Mouse (Mus musculus) MEL (cell line): ENCODE measurements at regions not wholly inside any gene's neighbourhood (a gene's known extent, or its start where the extent isn't known, plus 50 kb on each side); places are given as distances from the start of the nearest gene placed in this dataset.

Source experiments
- DNase-seq: peaks from one replicate; pipeline ENCODE4 v3.0.0; 2011; ENCODE audit warnings: low read depth, low spot score
- H3K27ac ChIP-seq: 2 replicates; pipeline ENCODE4 v1.5.1; 2012; ENCODE audit warnings: low read depth, mild to moderate bottlenecking, control low read depth, low read length, moderate library complexity; ENCODE audit not compliant: control insufficient read depth
- H3K27me3 ChIP-seq, 2 experiments: fragments of 150-350 bp in 1 of 2; sonication (generic) in 1 of 2; 2 replicates each; pipeline ENCODE4 v1.6.1; 2012; ENCODE audit warnings: low read length in 2 of 2, mild to moderate bottlenecking in 2 of 2, improper control_type of control experiment in 1 of 2, moderate library complexity in 1 of 2; ENCODE audit not compliant: insufficient read depth in 2 of 2, control insufficient read depth in 1 of 2
- H3K36me3 ChIP-seq, 2 experiments: 2 replicates each; pipeline ENCODE4 v1.6.1; 2012 to 2014; ENCODE audit warnings: low read length in 2 of 2, improper control_type of control experiment in 1 of 2, inconsistent platforms in 1 of 2, mild to moderate bottlenecking in 1 of 2; ENCODE audit not compliant: insufficient read depth in 2 of 2, control insufficient read depth in 1 of 2
- H3K4me1 ChIP-seq, 2 experiments: fragments of 150-350 bp in 1 of 2; sonication (generic) in 1 of 2; 2 replicates each; pipeline ENCODE4 v1.6.1; 2012; ENCODE audit warnings: low read length in 2 of 2, improper control_type of control experiment in 1 of 2, mild to moderate bottlenecking in 1 of 2; ENCODE audit not compliant: insufficient read depth in 2 of 2, control insufficient read depth in 1 of 2
- H3K4me3 ChIP-seq, 2 experiments: fragments of 150-350 bp in 1 of 2; sonication (generic) in 1 of 2; 2 replicates each; pipeline ENCODE4 v1.5.1; 2012; ENCODE audit warnings: low read depth in 2 of 2, low read length in 2 of 2, mild to moderate bottlenecking in 2 of 2, moderate library complexity in 2 of 2, control low read depth in 1 of 2, improper control_type of control experiment in 1 of 2; ENCODE audit not compliant: control insufficient read depth in 1 of 2, insufficient read depth in 1 of 2
- H3K79me2 ChIP-seq: 2 replicates; pipeline ENCODE4 v1.6.1; 2012; ENCODE audit warnings: mild to moderate bottlenecking, low read length, moderate library complexity; ENCODE audit not compliant: control insufficient read depth, poor library complexity, insufficient read depth
- H3K9ac ChIP-seq: 2 replicates; pipeline ENCODE4 v1.6.1; 2012; ENCODE audit warnings: low read depth, mild to moderate bottlenecking, control low read depth, low read length, moderate library complexity; ENCODE audit not compliant: control insufficient read depth, poor library complexity, severe bottlenecking
- H3K9me3 ChIP-seq: fragments of 150-350 bp; sonication (generic); replicated peaks from 2 replicates; pipeline ENCODE4 v1.6.1; 2012; ENCODE audit warnings: mild to moderate bottlenecking, low read length, improper control_type of control experiment, moderate library complexity; ENCODE audit not compliant: insufficient read depth
- BHLHE40 ChIP-seq: IDR thresholded peaks from 2 replicates; pipeline ENCODE4 v1.6.1; 2012; ENCODE audit warnings: low read depth, mild to moderate bottlenecking, inconsistent platforms, low read length, improper control_type of control experiment, borderline replicate concordance
- CHD1 ChIP-seq: IDR thresholded peaks from 2 replicates; pipeline ENCODE4 v1.6.1; 2012; ENCODE audit warnings: low read depth, mild to moderate bottlenecking, inconsistent platforms, low read length, improper control_type of control experiment
- CHD2 ChIP-seq: IDR thresholded peaks from 2 replicates; pipeline ENCODE4 v1.6.1; 2011; ENCODE audit warnings: low read length, improper control_type of control experiment
- CTCF ChIP-seq, 3 experiments: IDR thresholded peaks in 2 of 3; conservative IDR thresholded peaks in 1 of 3; 2 replicates each; pipeline ENCODE4 v1.5.1; 2011 to 2012; ENCODE audit warnings: low read length in 3 of 3, low read depth in 2 of 3, mild to moderate bottlenecking in 2 of 3, improper control_type of control experiment in 1 of 3, inconsistent platforms in 1 of 3, mixed read lengths in 1 of 3, moderate library complexity in 1 of 3; ENCODE audit not compliant: control insufficient read depth in 1 of 3, insufficient read depth in 1 of 3, poor library complexity in 1 of 3, severe bottlenecking in 1 of 3
- E2F4 ChIP-seq: IDR thresholded peaks from 2 replicates; pipeline ENCODE4 v1.6.1; 2011; ENCODE audit warnings: low read depth, low read length, improper control_type of control experiment, borderline replicate concordance
- ELF1 ChIP-seq: IDR thresholded peaks from 2 replicates; pipeline ENCODE4 v1.6.1; 2014; ENCODE audit warnings: low read depth, mild to moderate bottlenecking, inconsistent platforms, low read length, improper control_type of control experiment, moderate library complexity
- EP300 ChIP-seq, 2 experiments: IDR thresholded peaks; 2 replicates each; pipeline ENCODE4 v1.6.1; 2011; ENCODE audit warnings: improper control_type of control experiment in 2 of 2, low read length in 2 of 2, low read depth in 1 of 2, mild to moderate bottlenecking in 1 of 2
- GABPA ChIP-seq: IDR thresholded peaks from 2 replicates; pipeline ENCODE4 v1.6.1; 2012; ENCODE audit warnings: low read depth, mild to moderate bottlenecking, inconsistent platforms, low read length, improper control_type of control experiment, moderate library complexity
- JUND ChIP-seq: IDR thresholded peaks from 2 replicates; pipeline ENCODE4 v1.6.1; 2011; ENCODE audit warnings: low read depth, mild to moderate bottlenecking, improper control_type of control experiment, low read length
- KAT2A ChIP-seq: conservative IDR thresholded peaks from 2 replicates; pipeline ENCODE4 v1.6.1; 2012; ENCODE audit warnings: low read depth, low read length, improper control_type of control experiment, inconsistent platforms
- MAFK ChIP-seq: IDR thresholded peaks from 2 replicates; pipeline ENCODE4 v1.6.1; 2011; ENCODE audit warnings: low read depth, mild to moderate bottlenecking, low read length, improper control_type of control experiment, borderline replicate concordance
- MAZ ChIP-seq: IDR thresholded peaks from 2 replicates; pipeline ENCODE4 v1.6.1; 2012; ENCODE audit warnings: low read depth, mild to moderate bottlenecking, inconsistent platforms, low read length, improper control_type of control experiment
- MYB ChIP-seq: IDR thresholded peaks from 2 replicates; pipeline ENCODE4 v1.6.1; 2011; ENCODE audit warnings: mild to moderate bottlenecking, low read depth, low read length, improper control_type of control experiment
- NELFE ChIP-seq: IDR thresholded peaks from 2 replicates; pipeline ENCODE4 v1.6.1; 2011; ENCODE audit warnings: low read depth, low read length, improper control_type of control experiment
- POLR2AphosphoS2 ChIP-seq: IDR thresholded peaks from 2 replicates; pipeline ENCODE4 v1.6.1; 2011; ENCODE audit warnings: low read length, improper control_type of control experiment
- POLR2AphosphoS5 ChIP-seq: IDR thresholded peaks from 2 replicates; pipeline ENCODE4 v1.6.1; 2012; ENCODE audit warnings: low read depth, borderline replicate concordance, mild to moderate bottlenecking, inconsistent platforms, low read length, moderate library complexity, mixed read lengths
- RAD21 ChIP-seq: IDR thresholded peaks from 2 replicates; pipeline ENCODE4 v1.6.1; 2011; ENCODE audit warnings: mild to moderate bottlenecking, low read depth, low read length, improper control_type of control experiment
- RCOR1 ChIP-seq: IDR thresholded peaks from 2 replicates; pipeline ENCODE4 v1.6.1; 2012; ENCODE audit warnings: low read depth, mild to moderate bottlenecking, inconsistent platforms, low read length, improper control_type of control experiment
- SMC3 ChIP-seq: IDR thresholded peaks from 2 replicates; pipeline ENCODE4 v1.6.1; 2011; ENCODE audit warnings: low read depth, low read length, improper control_type of control experiment
- TBP ChIP-seq: IDR thresholded peaks from 2 replicates; pipeline ENCODE4 v1.8.0; 2011; ENCODE audit warnings: low read depth, low read length, improper control_type of control experiment
- TCF12 ChIP-seq: IDR thresholded peaks from 2 replicates; pipeline ENCODE4 v1.6.1; 2014; ENCODE audit warnings: low read depth, mild to moderate bottlenecking, inconsistent platforms, low read length, improper control_type of control experiment, moderate library complexity
- USF2 ChIP-seq, 2 experiments: IDR thresholded peaks; 2 replicates each; pipeline ENCODE4 v1.6.1; 2011 to 2012; ENCODE audit warnings: improper control_type of control experiment in 2 of 2, low read length in 2 of 2, borderline replicate concordance in 1 of 2, inconsistent platforms in 1 of 2, low read depth in 1 of 2, mild to moderate bottlenecking in 1 of 2; ENCODE audit not compliant: insufficient read depth in 1 of 2
- ZKSCAN1 ChIP-seq: IDR thresholded peaks from 2 replicates; pipeline ENCODE4 v1.6.1; 2012; ENCODE audit warnings: low read depth, mild to moderate bottlenecking, inconsistent platforms, low read length, improper control_type of control experiment, moderate library complexity
- ZMIZ1 ChIP-seq: IDR thresholded peaks from 2 replicates; pipeline ENCODE4 v1.6.1; 2012; ENCODE audit warnings: low read depth, mild to moderate bottlenecking, inconsistent platforms, low read length, improper control_type of control experiment, moderate library complexity

GRCm38 (mm10) chr5:100268111-100268878 lies 108.7 kb upstream of the Tmem150c start:
- H3K27me3 ChIP-seq: no peaks in the 10 kb centered on the region
- TF ChIP-seq JUND: no peak
- TF ChIP-seq MAFK: no peak
- no peak for TF ChIP-seq ELF1
- no peak for TF ChIP-seq BHLHE40
- TF ChIP-seq POLR2AphosphoS2: no peak
- TF ChIP-seq, all 39 proteins: peak for 0
- H3K9ac ChIP-seq: no peak overlapping the region
- peaks cover 0 to 5% of the 10 kb centered on the region in 2 experiments; a peak in 1 of 4 replicates for H3K4me1 ChIP-seq
- no peak for DNase-seq
- H3K4me3 ChIP-seq: no peak overlapping the region
- no peak overlapping the region for H3K27ac ChIP-seq
- H3K79me2 ChIP-seq: no peaks in the 10 kb centered on the region
- H3K36me3 ChIP-seq: no peaks in the 10 kb centered on the region
- no peaks in the 10 kb centered on the region for H3K9me3 ChIP-seq

GRCm38 (mm10) chr5:100266671-100267510 lies 107.3 kb upstream of the Tmem150c start:
- Histone ChIP-seq H3K79me2 (no peaks in the 10 kb centered on the region), H3K4me3 (no peak overlapping the region), H3K4me1 (peaks cover 0 to 5% of the 10 kb centered on the region in 2 experiments; a peak in 1 of 4 replicates), H3K36me3 (no peaks in the 10 kb centered on the region), H3K9me3 (no peaks in the 10 kb centered on the region), H3K9ac (no peak overlapping the region), H3K27me3 (no peaks in the 10 kb centered on the region)
- no peak for DNase-seq
- TF ChIP-seq TBP (no peak), GABPA (no peak), TCF12 (no peak), ZKSCAN1 (no peak), USF2 (IDR thresholded peaks at IDR 0.05; ENCODE audit: borderline replicate concordance in 1 of 2, insufficient read depth in 1 of 2, low read depth in 1 of 2, low read length in 2 of 2) (no peak), POLR2AphosphoS5 (no peak), SMC3 (no peak), MAZ (no peak), ZMIZ1 (no peak), POLR2AphosphoS2 (no peak), CHD1 (no peak), MYB (no peak), E2F4 (no peak), KAT2A (no peak), RCOR1 (no peak), RAD21 (no peak), CHD2 (no peak), CTCF (IDR thresholded peaks at IDR 0.05 in 2 of 3, conservative IDR thresholded peaks at IDR 0.05 in 1 of 3; ENCODE audit: control insufficient read depth in 1 of 3, insufficient read depth in 1 of 3, low read depth in 2 of 3, low read length in 3 of 3, poor library complexity in 1 of 3, severe bottlenecking in 1 of 3) (no peak), EP300 (IDR thresholded peaks at IDR 0.05; ENCODE audit: low read depth in 1 of 2, low read length in 2 of 2) (no peak), NELFE (no peak)
- TF ChIP-seq, all 39 proteins: peak for 0
- H3K27ac ChIP-seq: no peak overlapping the region
